Mouse (Mus musculus): ENCODE data around the gene Esyt1.

DNA sequence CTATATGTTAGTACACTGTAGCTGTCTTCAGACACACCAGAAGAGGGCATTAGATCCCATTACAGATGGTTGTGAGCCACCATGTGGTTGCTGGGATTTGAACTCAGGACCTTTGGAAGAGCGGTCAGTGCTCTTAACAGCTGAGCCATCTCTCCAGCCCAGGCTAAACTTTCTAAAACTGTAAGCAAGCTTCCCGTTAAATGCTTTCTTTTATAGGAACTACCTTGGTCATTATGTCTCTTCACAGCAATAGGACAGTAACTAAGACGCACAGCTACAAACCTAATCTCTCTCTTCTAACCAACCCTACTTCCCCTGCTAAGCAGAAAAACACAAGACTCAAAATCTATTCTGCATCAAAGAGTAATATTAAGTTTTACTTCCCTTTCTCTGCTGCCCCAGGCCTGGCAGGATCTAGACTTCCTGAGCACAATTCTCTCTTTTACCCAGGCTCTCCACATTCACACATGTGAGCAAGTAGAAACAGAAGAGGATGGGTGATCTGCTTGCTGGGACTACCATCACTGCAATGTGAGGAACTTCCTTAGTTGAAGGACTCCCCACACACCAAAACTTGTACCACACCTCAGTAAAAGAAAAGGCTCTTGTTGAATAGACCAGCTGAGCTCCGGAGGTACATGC, 10.1 kb upstream of the Esyt1 start:
- no peak for TF ChIP-seq EP300 (IDR thresholded peaks at IDR 0.05; ENCODE audit: low read depth)
- no peak for TF ChIP-seq CTCF (IDR thresholded peaks at IDR 0.05; ENCODE audit: low read depth)
